Mouse (Mus musculus): ENCODE results near the gene Zbtb1.

DNA sequence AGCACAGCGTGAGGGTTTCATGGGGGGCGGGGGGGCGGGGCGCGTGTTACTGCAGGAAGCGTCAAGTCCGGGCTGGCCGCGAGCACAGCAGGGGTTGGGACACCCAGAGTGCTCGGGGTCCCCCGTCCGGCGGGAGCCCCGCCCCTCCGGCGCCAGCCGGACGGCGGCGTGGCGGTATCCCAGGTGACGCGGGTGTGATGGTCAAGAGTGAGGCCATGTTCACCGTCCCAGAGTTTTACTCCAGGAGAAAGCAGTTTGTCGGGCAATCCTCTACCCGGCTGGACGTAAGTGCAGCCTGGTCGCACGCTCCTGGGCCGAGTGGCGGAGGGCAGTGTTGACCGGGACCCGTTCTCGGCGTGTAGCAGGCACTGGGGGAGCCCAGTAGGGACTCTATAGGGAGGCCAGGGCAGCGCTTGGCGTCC is 47.4 kb downstream of the Zbtb1 start, which contains the start of gene Ppp1r36:
- TF ChIP-seq CTCF (IDR thresholded peaks at IDR 0.05; ENCODE audit: control insufficient read depth, insufficient read depth, low read length), result no peak
- TF ChIP-seq POLR2A (IDR thresholded peaks at IDR 0.05; ENCODE audit: borderline replicate concordance, control insufficient read depth, low read depth, low read length), result no peak
